Mouse (Mus musculus): ENCODE measurements around the gene Igsf23. TPM values are rescaled to one million over a fixed set of nuclear protein-coding genes. Genes with fewer than 3 reads are reported as not detected.

Gene Igsf23
- polyA plus RNA-seq, 1 experiment from 2014 or later = 0.59 TPM

- Histone ChIP-seq H3K9me3 (ENCODE audit: control insufficient read depth, low read length) (no peaks in the 10 kb centered on the region), H3K9ac (ENCODE audit: low read depth, low read length) (no peak overlapping the region), H3K4me3 (ENCODE audit: low read depth, low read length) (no peak overlapping the region; the same call in 1 of the 2 replicates), H3K27me3 (replicated peaks; ENCODE audit: control insufficient read depth, insufficient read depth, low read length) (no peaks in the 10 kb centered on the region), H3K4me1 (replicated peaks; ENCODE audit: control insufficient read depth, insufficient read depth, low read length) (no peaks in the 10 kb centered on the region), H3K27ac (ENCODE audit: low read depth, low read length) (peak overlapping the region; percentile 43; the same call in 1 of the 2 replicates), H3K4me2 (peak overlapping the region; percentile 16; the same call in 1 of the 2 replicates), H3K36me3 (ENCODE audit: control insufficient read depth, insufficient read depth, low read length) (no peaks in the 10 kb centered on the region)
- 0 out of 2 replicates have a peak, but pooled peaks have one; percentile 10 for ATAC-seq (replicated peaks; ENCODE audit: low FRiP score)
- 15% methylated on average over 5 of the region's 6 CpGs for WGBS
- no peak for DNase-seq (ENCODE audit: low spot score)
Observed at GRCm38 (mm10) chr7:19940256-19940655, 10.3 kb downstream of the Igsf23 start.

GRCm38 (mm10) chr7:19939555-19940235 lies 10.9 kb downstream of the Igsf23 start:
- Histone ChIP-seq H3K4me3 (ENCODE audit: low read depth, low read length) (no peak overlapping the region; the same call in 1 of the 2 replicates), H3K36me3 (ENCODE audit: control insufficient read depth, insufficient read depth, low read length) (no peaks in the 10 kb centered on the region), H3K27ac (ENCODE audit: low read depth, low read length) (no peak overlapping the region), H3K27me3 (replicated peaks; ENCODE audit: control insufficient read depth, insufficient read depth, low read length) (no peaks in the 10 kb centered on the region), H3K9ac (ENCODE audit: low read depth, low read length) (no peak overlapping the region), H3K4me2 (peak overlapping the region; percentile 50), H3K9me3 (ENCODE audit: control insufficient read depth, low read length) (no peaks in the 10 kb centered on the region), H3K4me1 (replicated peaks; ENCODE audit: control insufficient read depth, insufficient read depth, low read length) (no peaks in the 10 kb centered on the region)
- DNase-seq (ENCODE audit: low spot score) (no peak), ATAC-seq (replicated peaks; ENCODE audit: low FRiP score) (peak; percentile 38; the same call in 1 of the 2 replicates)
- WGBS = 50% methylated on average over 10 of the region's 12 CpGs

DNA sequence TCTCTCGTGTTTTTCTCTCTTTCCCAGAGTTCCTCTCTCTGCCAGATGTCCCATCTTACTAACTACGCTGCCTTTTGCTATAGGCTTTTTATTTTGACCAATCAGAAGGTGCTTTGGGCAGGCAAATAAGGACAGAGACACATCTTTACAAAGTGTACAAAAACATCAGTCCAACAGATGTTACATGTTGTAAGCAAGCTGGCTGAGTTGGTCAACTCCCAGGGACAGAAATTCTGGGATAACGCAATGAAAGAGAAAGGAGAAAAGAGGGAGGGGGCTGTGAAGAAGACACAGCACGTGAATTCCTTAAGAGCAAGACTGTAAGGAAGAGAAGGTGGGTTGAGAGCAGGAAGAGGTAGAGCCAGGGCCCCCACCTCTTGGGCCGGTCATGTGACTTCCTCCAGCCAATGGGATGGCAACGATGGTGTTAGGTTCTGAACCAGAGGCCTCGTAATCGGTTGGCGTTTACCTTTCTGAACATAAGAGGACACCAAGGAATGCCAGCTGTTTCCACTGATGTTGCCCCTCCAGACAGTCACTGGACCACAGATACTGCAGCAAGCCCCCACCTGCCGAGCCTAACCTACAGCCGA lies 13.2 kb downstream of the Igsf23 start:
- H3K4me2 ChIP-seq = no peak overlapping the region
- WGBS = 76% methylated on average over 11 of the region's 11 CpGs

DNA sequence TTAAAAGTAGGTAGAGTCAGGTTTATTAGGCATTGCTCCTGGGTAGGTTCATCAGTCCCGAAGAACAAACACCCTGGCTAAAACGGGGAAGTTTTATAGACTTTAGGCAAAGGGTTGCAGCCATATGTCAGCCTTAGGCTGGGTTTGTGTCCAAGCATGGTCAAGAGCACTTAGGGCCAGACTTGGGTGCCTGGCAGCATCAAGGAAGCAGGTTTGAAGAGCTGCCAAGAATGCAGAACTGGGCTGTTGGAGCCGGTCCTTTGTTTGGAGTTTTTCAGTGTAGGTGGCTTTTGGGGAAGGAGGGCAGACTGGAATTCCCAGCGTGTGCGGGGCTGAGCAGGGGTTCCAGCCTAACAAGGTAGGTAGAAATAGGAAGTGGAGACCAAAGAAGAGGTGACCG lies 14.6 kb downstream of the Igsf23 start:
- DNase-seq (ENCODE audit: low spot score) = no peak

More for the DNA sequence above, 13.2 kb downstream of the Igsf23 start:
- Histone ChIP-seq H3K9ac (ENCODE audit: low read depth, low read length) (no peak overlapping the region), H3K36me3 (ENCODE audit: control insufficient read depth, insufficient read depth, low read length) (no peaks in the 10 kb centered on the region), H3K27ac (ENCODE audit: low read depth, low read length) (no peak overlapping the region), H3K9me3 (ENCODE audit: control insufficient read depth, low read length) (no peaks in the 10 kb centered on the region), H3K4me3 (ENCODE audit: low read depth, low read length) (no peak overlapping the region), H3K4me1 (replicated peaks; ENCODE audit: control insufficient read depth, insufficient read depth, low read length) (peaks cover 4% of the 10 kb centered on the region), H3K27me3 (replicated peaks; ENCODE audit: control insufficient read depth, insufficient read depth, low read length) (no peaks in the 10 kb centered on the region)
- no peak for ATAC-seq (replicated peaks; ENCODE audit: low FRiP score)
- DNase-seq (ENCODE audit: low spot score) = no peak

GRCm38 (mm10) chr7:19935171-19935751 lies 15.3 kb downstream of the Igsf23 start:
- Histone ChIP-seq H3K36me3 (ENCODE audit: control insufficient read depth, insufficient read depth, low read length) (no peaks in the 10 kb centered on the region), H3K4me3 (ENCODE audit: low read depth, low read length) (peak overlapping the region; percentile 19; the same call in 1 of the 2 replicates), H3K9ac (ENCODE audit: low read depth, low read length) (0 out of 2 replicates have a peak overlapping the region, but pooled peaks have one; percentile 30), H3K27ac (ENCODE audit: low read depth, low read length) (peak overlapping the region; percentile 78), H3K9me3 (ENCODE audit: control insufficient read depth, low read length) (no peaks in the 10 kb centered on the region), H3K27me3 (replicated peaks; ENCODE audit: control insufficient read depth, insufficient read depth, low read length) (peaks cover 8% of the 10 kb centered on the region; the same call in 1 of the 2 replicates), H3K4me2 (peak overlapping the region; percentile 53), H3K4me1 (replicated peaks; ENCODE audit: control insufficient read depth, insufficient read depth, low read length) (peaks cover 4% of the 10 kb centered on the region)
- ATAC-seq (replicated peaks; ENCODE audit: low FRiP score) (peak; percentile 50), DNase-seq (ENCODE audit: low spot score) (peak; percentile 51)
- WGBS = 46% methylated on average over 20 of the region's 20 CpGs

More for the DNA sequence above, 14.6 kb downstream of the Igsf23 start:
- Histone ChIP-seq H3K9ac (ENCODE audit: low read depth, low read length) (no peak overlapping the region), H3K4me2 (peak overlapping the region; percentile 53; the same call in 1 of the 2 replicates), H3K36me3 (ENCODE audit: control insufficient read depth, insufficient read depth, low read length) (no peaks in the 10 kb centered on the region), H3K4me3 (ENCODE audit: low read depth, low read length) (no peak overlapping the region), H3K27me3 (replicated peaks; ENCODE audit: control insufficient read depth, insufficient read depth, low read length) (peaks cover 8% of the 10 kb centered on the region; the same call in 1 of the 2 replicates), H3K27ac (ENCODE audit: low read depth, low read length) (peak overlapping the region; percentile 78; the same call in 1 of the 2 replicates), H3K4me1 (replicated peaks; ENCODE audit: control insufficient read depth, insufficient read depth, low read length) (peaks cover 4% of the 10 kb centered on the region), H3K9me3 (ENCODE audit: control insufficient read depth, low read length) (no peaks in the 10 kb centered on the region)
- WGBS = 67% methylated on average over 6 of the region's 6 CpGs
- ATAC-seq (replicated peaks; ENCODE audit: low FRiP score) = no peak

- Histone ChIP-seq H3K9ac (ENCODE audit: low read depth, low read length) (no peak overlapping the region), H3K9me3 (ENCODE audit: control insufficient read depth, low read length) (no peaks in the 10 kb centered on the region), H3K4me3 (ENCODE audit: low read depth, low read length) (peak overlapping the region; percentile 16; the same call in 1 of the 2 replicates), H3K36me3 (ENCODE audit: control insufficient read depth, insufficient read depth, low read length) (no peaks in the 10 kb centered on the region), H3K4me1 (replicated peaks; ENCODE audit: control insufficient read depth, insufficient read depth, low read length) (peaks cover 4% of the 10 kb centered on the region), H3K27me3 (replicated peaks; ENCODE audit: control insufficient read depth, insufficient read depth, low read length) (peaks cover 8% of the 10 kb centered on the region; the same call in 1 of the 2 replicates), H3K27ac (ENCODE audit: low read depth, low read length) (no peak overlapping the region), H3K4me2 (peak overlapping the region; percentile 64)
- DNase-seq (ENCODE audit: low spot score) (peak; percentile 52), ATAC-seq (replicated peaks; ENCODE audit: low FRiP score) (peak; percentile 70)
- WGBS = 20% methylated on average over 21 of the region's 21 CpGs
Observed at GRCm38 (mm10) chr7:19932877-19933809, 17.4 kb downstream of the Igsf23 start.

DNA sequence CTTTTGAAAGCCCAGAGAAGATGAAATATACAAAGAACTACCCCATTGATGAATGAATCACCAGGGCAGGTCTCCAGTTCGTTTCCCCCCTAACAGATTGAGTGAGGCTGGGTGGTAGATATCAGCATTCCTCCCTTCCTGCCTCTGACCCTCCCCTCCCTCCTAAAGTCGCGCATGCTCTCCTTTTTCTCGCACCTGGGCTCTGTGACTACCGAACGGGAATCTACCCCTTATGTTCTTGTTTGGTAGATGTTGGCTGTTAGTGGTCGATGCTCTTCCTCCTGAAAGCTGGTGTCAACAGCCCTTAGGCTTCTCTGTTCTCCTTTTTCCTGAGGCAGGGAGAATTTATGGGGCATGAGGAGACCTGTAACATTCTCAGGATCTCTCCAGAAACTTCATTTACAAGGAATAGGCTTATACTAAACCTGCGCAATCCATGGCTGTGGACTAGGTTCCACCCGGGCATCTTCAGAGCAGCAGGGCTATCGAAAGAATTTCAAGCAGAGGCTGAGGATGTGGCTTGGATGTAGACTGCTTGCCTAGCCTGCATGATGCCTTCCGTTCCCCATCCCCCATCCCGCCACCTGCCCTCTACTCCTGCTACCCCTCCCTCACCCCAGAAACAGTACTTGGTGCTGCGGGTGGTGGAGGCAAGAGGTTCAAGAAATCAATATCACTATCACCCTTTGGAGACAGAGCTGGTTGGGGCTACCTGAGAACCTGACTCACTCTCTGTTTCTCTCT lies 18.3 kb downstream of the Igsf23 start:
- H3K9me3 ChIP-seq (ENCODE audit: control insufficient read depth, low read length) = no peaks in the 10 kb centered on the region
- ATAC-seq (replicated peaks; ENCODE audit: low FRiP score) (no peak), DNase-seq (ENCODE audit: low spot score) (no peak)
- H3K36me3 ChIP-seq (ENCODE audit: control insufficient read depth, insufficient read depth, low read length) = no peaks in the 10 kb centered on the region
- no peak overlapping the region for H3K27ac ChIP-seq (ENCODE audit: low read depth, low read length)
- no peak overlapping the region for H3K4me2 ChIP-seq
- peaks cover 8% of the 10 kb centered on the region; the same call in 1 of the 2 replicates for H3K27me3 ChIP-seq (replicated peaks; ENCODE audit: control insufficient read depth, insufficient read depth, low read length)
- H3K9ac ChIP-seq (ENCODE audit: low read depth, low read length) = no peak overlapping the region
- peaks cover 4% of the 10 kb centered on the region for H3K4me1 ChIP-seq (replicated peaks; ENCODE audit: control insufficient read depth, insufficient read depth, low read length)
- no peak overlapping the region for H3K4me3 ChIP-seq (ENCODE audit: low read depth, low read length)
- 12% methylated on average over 13 of the region's 13 CpGs for whole genome bisulfite sequencing
